Comparison of ENCODE assay signal across 11 mouse cellular contexts in genomic region chr9:27301486-27301885, GRCm38 (mm10). TPM values are rescaled to one million over a fixed set of nuclear protein-coding genes. Genes with fewer than 3 reads are reported as not detected.
A peak's percentile ranks its signal among the peaks of the same experiment; 100 is the strongest.
DNase-seq lines count a peak whose midpoint lies in the region; ATAC-seq and TF ChIP-seq lines count a peak whose summit lies in the region.
"Had no signal": no experiment of that assay in that cellular context is flagged by ENCODE, and none has a peak within 500 bp of the region (broad histone marks: within the 10 kb centered on the region; RNA-seq: fewer than 3 reads in every experiment).

No protein-coding gene starts in this region.

- no peaks in the 10 kb centered on the region for H3K9me3 ChIP-seq in forebrain, embryonic 11.5 days (ENCODE audit: control insufficient read depth, low read length)
- H3K9me3 ChIP-seq in limb, embryonic 10.5 days (replicated peaks): no peaks in the 10 kb centered on the region
- H3K9me3 ChIP-seq in heart, embryonic 11.5 days (replicated peaks; ENCODE audit: control insufficient read depth, low read length): no peaks in the 10 kb centered on the region
- H3K9me3 ChIP-seq: lung, embryonic 15.5 days had no signal

- H3K4me3 ChIP-seq in layer of hippocampus, adult 2 months: peak overlapping the region; percentile 90; the same call in 1 of the 2 replicates
- no peak overlapping the region for H3K4me3 ChIP-seq in forebrain, embryonic 11.5 days (ENCODE audit: low read depth, low read length)
- H3K4me3 ChIP-seq in limb, embryonic 10.5 days: peak overlapping the region; percentile 21; the same call in 1 of the 2 replicates
- peak overlapping the region; percentile 9; the same call in 1 of the 2 replicates for H3K4me3 ChIP-seq in olfactory bulb, adult 2 months (ENCODE audit: insufficient read depth, low read depth, low read length)
- no peak overlapping the region for H3K4me3 ChIP-seq in heart, embryonic 11.5 days (ENCODE audit: low read depth, low read length)
- H3K4me3 ChIP-seq: lung, embryonic 15.5 days had no signal

- TF ChIP-seq CTCF in layer of hippocampus, adult 2 months (conservative IDR thresholded peaks at IDR 0.05): no peak
- no peak for TF ChIP-seq CTCF in olfactory bulb, adult 2 months (IDR thresholded peaks at IDR 0.05; ENCODE audit: insufficient read depth, low read depth, low read length)

- no peak for DNase-seq in layer of hippocampus, adult 2 months (ENCODE audit: low spot score in 2 of 2)
- no peak for DNase-seq in layer of hippocampus, adult 18-20 months (ENCODE audit: low spot score in 2 of 2)
- DNase-seq in forebrain, embryonic 11.5 days (ENCODE audit: low spot score): no peak
- peak; percentile 80 for DNase-seq in limb, embryonic 10.5 days (ENCODE audit: low spot score)
- DNase-seq in T-cell, adult 2 months (ENCODE audit: low spot score): no peak
- DNase-seq in right cerebral cortex, postnatal 25 days: no peak
- DNase-seq: adrenal gland, postnatal 25 days; gastrocnemius, postnatal 36 days had no signal

- 49% methylated on average over 5 of the region's 5 CpGs for WGBS in forebrain, embryonic 11.5 days
- WGBS in limb, embryonic 10.5 days: 19% methylated on average over 5 of the region's 5 CpGs
- 76% methylated on average over 5 of the region's 5 CpGs for WGBS in olfactory bulb, adult 2 months
- WGBS in heart, embryonic 11.5 days (ENCODE audit: insufficient replicate concordance): 43% methylated on average over 5 of the region's 5 CpGs

- peak overlapping the region; percentile 95; the same call in 1 of the 2 replicates for H3K4me2 ChIP-seq in forebrain, embryonic 11.5 days (ENCODE audit: low read depth, low read length, severe bottlenecking)
- no peak overlapping the region for H3K4me2 ChIP-seq in heart, embryonic 11.5 days

- no peak overlapping the region for H3K27ac ChIP-seq in layer of hippocampus, adult 2 months
- no peak overlapping the region for H3K27ac ChIP-seq in forebrain, embryonic 11.5 days (ENCODE audit: low read depth, low read length)
- no peak overlapping the region for H3K27ac ChIP-seq in limb, embryonic 10.5 days
- 0 out of 2 replicates have a peak overlapping the region, but pooled peaks have one; percentile 15 for H3K27ac ChIP-seq in olfactory bulb, adult 2 months (ENCODE audit: insufficient read depth, low read depth, low read length)
- no peak overlapping the region for H3K27ac ChIP-seq in heart, embryonic 11.5 days (ENCODE audit: low read depth, low read length)
- H3K27ac ChIP-seq: lung, embryonic 15.5 days had no signal

- no peaks in the 10 kb centered on the region for H3K36me3 ChIP-seq in forebrain, embryonic 11.5 days (ENCODE audit: control insufficient read depth, insufficient read depth, low read length)
- H3K36me3 ChIP-seq in limb, embryonic 10.5 days: no peaks in the 10 kb centered on the region
- H3K36me3 ChIP-seq in heart, embryonic 11.5 days (ENCODE audit: control insufficient read depth, insufficient read depth, low read length): no peaks in the 10 kb centered on the region
- H3K36me3 ChIP-seq: lung, embryonic 15.5 days had no signal

- ATAC-seq in forebrain, embryonic 11.5 days (replicated peaks; ENCODE audit: low FRiP score): no peak
- no peak for ATAC-seq in heart, embryonic 11.5 days (replicated peaks; ENCODE audit: insufficient number of reproducible peaks, low FRiP score, low TSS enrichment)

- H3K27me3 ChIP-seq in forebrain, embryonic 11.5 days (ENCODE audit: control insufficient read depth, insufficient read depth, low read length): no peaks in the 10 kb centered on the region; the same call in 1 of the 2 replicates
- peaks cover 46% of the 10 kb centered on the region for H3K27me3 ChIP-seq in limb, embryonic 10.5 days (ENCODE audit: low read depth, poor library complexity, severe bottlenecking)
- peaks cover 26% of the 10 kb centered on the region for H3K27me3 ChIP-seq in heart, embryonic 11.5 days (ENCODE audit: control insufficient read depth, insufficient read depth, low read length)

- H3K4me1 ChIP-seq in forebrain, embryonic 11.5 days (replicated peaks; ENCODE audit: control insufficient read depth, insufficient read depth, low read length): peaks cover 17% of the 10 kb centered on the region; the same call in 1 of the 2 replicates
- peaks cover 64% of the 10 kb centered on the region for H3K4me1 ChIP-seq in limb, embryonic 10.5 days
- H3K4me1 ChIP-seq in olfactory bulb, adult 2 months (ENCODE audit: control insufficient read depth, insufficient read depth, low read length): peaks cover 52% of the 10 kb centered on the region
- H3K4me1 ChIP-seq in heart, embryonic 11.5 days (ENCODE audit: control insufficient read depth, insufficient read depth, low read length): peaks cover 7% of the 10 kb centered on the region; the same call in 1 of the 2 replicates

- TF ChIP-seq POLR2A in olfactory bulb, adult 2 months (IDR thresholded peaks at IDR 0.05; ENCODE audit: insufficient read depth, low read depth, low read length): no peak

- H3K9ac ChIP-seq in forebrain, embryonic 11.5 days (ENCODE audit: low read length): no peak overlapping the region
- no peak overlapping the region for H3K9ac ChIP-seq in heart, embryonic 11.5 days (ENCODE audit: low read depth, low read length)
- H3K9ac ChIP-seq: lung, embryonic 15.5 days had no signal

RNA-seq across cellular contexts. Expression of gene Igsf9b, which starts 2.5 kb away (rescaled TPM):
- 10 to 100 TPM; 21.7 to 23.3 TPM for total RNA-seq in layer of hippocampus, adult 2 months (2021)
- total RNA-seq in layer of hippocampus, adult 18-20 months (2021): 10 to 100 TPM; 20.4 to 20.5 TPM
- polyA plus RNA-seq in forebrain, embryonic 11.5 days (2014; fragmentation: Nextera tagmentation; extraction: Ambion mirVana): 8.4 and 8.8 TPM in 2 replicates
- polyA plus RNA-seq in limb, embryonic 10.5 days (2016; fragmentation: Nextera tagmentation; extraction: Ambion mirVana): 3.3 and 3.4 TPM in 2 replicates
- not detected in 2 replicates for polyA plus RNA-seq in olfactory bulb, adult 2 months (2012; ENCODE audit: insufficient read depth, insufficient read length, low replicate concordance, missing spikeins)
- 1.7 and 2.8 TPM in 2 replicates for polyA plus RNA-seq in heart, embryonic 11.5 days (2014; fragmentation: Nextera tagmentation; extraction: Ambion mirVana)

Comparison
In these comparisons a context has a peak if more than half of its experiments do, and no peak if none do; other contexts are left out.
1. H3K4me3 ChIP-seq: peak in layer of hippocampus, adult 2 months (single experiment), limb, embryonic 10.5 days (single experiment) and olfactory bulb, adult 2 months (single experiment); none in forebrain, embryonic 11.5 days (single experiment) and heart, embryonic 11.5 days (single experiment).